Mouse (Mus musculus): ENCODE measurements at regions not wholly inside any gene's neighbourhood (a gene's known extent, or its start where the extent isn't known, plus 50 kb on each side); places are given as distances from the start of the nearest gene placed in this dataset.

- DNase-seq (ENCODE audit: low spot score) = no peak
These were observed 60.5 kb upstream of the Cdon start for GRCm38 (mm10) chr9:35360139-35361100.

- no peak for DNase-seq (ENCODE audit: low spot score)
These were observed 59.5 kb upstream of the Cdon start for GRCm38 (mm10) chr9:35361432-35361831.

DNA sequence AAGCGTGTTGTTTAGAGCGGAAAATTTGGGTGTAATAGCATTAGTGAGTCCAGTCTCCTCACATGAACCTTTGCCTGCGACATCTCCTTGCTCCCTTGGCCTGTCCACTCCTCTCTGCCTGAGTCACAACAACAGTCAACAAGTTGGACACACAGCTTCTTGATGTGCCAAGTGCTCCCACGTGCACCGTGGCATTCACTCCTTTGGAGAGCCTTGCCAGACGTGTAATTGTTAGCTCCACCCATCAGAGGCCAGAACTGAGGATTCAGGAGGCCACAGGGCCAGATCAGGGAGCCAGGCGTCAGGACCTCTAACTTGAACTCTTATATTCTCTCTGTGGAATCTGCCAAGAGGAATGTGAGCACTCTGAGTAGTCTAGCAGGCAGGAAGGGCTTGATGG, 58.7 kb upstream of the Cdon start:
- no peak for DNase-seq (ENCODE audit: low spot score)

DNA sequence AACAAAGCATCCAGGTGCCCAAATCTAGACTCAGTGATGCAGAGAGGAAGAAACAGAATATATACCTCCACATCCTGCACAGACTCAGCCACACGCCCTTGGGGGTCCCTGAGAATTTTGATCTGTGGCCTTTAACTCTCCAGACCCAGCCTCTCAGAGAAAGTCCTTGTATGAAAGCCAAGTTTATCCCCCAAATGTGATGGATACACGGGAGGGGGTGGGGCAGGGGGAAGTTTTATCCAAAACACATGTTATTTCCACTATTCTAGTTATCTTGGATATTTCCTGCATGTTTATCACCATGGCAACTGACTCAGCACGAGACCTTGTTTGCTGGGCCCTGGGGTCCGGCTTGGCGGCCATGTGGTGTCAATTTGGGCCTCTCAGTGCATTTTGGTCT, 57.8 kb upstream of the Cdon start:
- no peak for DNase-seq (ENCODE audit: low spot score)

DNA sequence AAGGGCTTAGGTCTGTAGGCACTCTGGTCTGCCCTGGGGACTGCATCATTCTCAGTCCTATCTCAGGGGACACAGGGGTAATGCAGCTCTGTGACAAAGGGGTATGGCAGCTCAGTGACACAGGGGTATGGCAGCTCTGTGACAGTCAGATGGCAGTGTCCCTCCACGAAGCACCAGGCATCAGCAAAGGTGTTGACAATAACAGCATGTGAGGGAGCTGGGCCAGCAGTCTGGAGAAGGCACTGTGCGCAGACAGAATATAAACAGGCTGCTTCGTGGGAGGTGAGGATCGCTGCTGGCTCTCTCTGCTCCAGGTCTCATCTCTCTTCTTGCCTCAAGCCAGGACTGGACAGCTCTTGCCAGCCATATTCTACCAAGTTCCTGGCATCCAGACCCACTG, 57.0 kb upstream of the Cdon start:
- no peak for DNase-seq (ENCODE audit: low spot score)

DNA sequence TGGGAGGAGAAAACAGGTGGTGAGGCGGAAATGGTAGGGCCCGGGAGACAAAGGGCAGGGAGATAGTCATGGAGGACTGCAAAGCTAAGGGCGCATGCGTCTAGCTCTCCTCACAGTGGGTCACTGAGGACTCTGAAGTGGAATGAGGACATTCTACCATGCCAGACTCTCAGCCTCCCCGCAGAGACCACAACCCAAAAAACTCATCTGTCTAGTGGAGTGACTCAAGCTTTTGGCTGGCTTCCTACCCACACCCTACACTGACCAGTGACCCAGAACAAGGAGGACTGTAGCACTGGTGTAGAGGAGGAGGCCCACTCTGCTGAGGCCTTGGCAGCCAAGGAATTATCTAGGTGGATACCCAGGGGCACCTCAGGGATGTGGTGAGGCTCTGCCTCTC, 55.0 kb upstream of the Cdon start:
- DNase-seq (ENCODE audit: low spot score) = no peak

DNA sequence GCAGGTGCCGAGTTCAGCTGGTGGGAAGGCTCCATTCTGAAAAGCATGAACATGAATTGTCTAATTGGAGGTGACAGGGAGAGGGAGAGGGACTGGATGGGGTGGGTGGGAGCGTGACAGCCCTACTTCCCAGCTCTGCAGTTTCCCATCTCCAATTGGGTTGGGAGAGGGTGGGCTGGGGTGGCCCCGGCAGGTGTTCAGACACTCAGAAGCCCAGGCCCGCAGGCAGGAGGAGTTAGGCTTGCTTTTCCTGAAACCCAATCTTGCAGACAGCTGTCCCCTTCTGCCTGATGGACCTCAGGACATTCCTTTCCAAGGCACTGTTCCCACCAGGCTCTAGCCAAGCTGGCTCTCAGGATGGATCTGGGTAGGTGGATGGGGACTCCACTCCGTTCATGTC, 51.9 kb upstream of the Cdon start:
- DNase-seq (ENCODE audit: low spot score) = no peak

DNA sequence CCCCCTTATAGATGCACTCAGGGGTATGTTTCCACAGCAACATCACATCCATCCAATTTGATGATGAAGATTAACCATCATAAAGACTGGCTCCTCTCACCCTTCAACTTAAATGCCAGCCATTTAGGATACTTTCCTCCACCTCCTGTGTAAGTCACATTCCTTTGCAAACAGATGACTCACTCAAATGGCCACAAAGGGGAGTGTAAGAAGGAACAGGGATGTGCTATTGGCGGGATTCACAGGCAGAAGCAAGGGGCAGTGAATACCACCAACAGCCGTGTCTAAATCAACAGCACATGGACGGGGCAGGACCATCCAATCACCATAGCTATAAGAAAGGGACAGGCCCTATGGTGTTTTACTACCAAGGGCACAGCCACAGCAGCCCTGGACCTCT, 50.9 kb upstream of the Cdon start:
- no peak for DNase-seq (ENCODE audit: low spot score)

DNA sequence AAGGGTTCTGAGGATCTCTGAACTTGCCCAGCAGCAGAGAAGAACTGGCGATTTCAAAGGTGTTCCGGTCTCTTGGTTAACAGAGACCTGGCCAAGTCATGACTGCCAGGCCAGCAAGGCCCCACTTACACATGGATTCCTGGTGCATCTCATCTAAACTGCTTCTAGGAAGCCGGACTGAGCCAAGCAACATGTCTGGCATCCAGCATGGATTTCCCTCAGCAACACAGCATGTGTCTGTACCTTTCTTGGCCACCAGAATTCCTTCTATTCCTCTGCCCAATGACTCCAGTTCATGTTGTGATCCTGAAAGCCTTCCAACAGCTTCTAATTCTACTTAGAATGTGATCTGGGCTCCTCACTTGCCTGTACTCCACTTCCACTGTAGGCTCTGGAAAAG, 50.0 kb upstream of the Cdon start:
- DNase-seq (ENCODE audit: low spot score) = no peak
